In the genomic region with DNA sequence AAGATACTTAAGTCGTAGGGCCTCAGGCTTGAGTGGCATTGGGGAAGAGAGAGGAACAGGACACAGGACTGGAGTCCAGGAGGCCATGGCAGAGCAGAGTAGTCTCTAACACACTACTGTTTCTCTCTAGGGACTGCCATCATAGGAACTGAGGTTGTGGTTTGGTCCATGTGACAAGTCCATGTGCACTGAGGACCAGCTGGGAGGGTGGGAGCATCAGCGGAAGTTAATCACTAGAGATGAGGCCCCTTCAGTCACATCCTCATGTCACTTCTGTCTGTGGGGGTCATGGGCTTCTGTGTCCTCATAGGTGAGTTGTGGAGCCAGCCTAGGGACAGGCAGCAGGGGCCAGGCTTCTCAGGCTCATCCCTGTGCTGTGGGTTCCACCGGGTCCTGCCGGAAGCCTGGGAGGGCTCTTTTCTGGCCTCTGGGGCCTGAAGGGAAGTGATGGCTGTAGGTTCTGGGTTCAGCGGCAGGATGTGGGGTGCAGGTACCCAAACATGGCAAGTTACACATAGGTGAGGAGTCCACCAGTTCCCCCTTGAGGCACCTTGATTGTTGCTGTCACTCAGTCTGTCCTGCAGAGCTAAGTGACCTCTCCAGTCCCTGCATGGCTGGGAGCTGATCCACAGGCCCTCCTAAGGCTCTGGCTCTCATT, we compare ENCODE assay signal across 9 mouse cellular contexts. TPM values are rescaled to one million over a fixed set of nuclear protein-coding genes. Genes with fewer than 3 reads are reported as not detected.
DNase-seq lines count a peak whose midpoint lies in the region; ATAC-seq and TF ChIP-seq lines count a peak whose summit lies in the region.
"Had no signal": no experiment of that assay in that cellular context is flagged by ENCODE, and none has a peak within 500 bp of the region (broad histone marks: within the 10 kb centered on the region; RNA-seq: fewer than 3 reads in every experiment).

No protein-coding gene starts in this region.

- no peak for DNase-seq in heart, embryonic 10.5 days (ENCODE audit: low spot score)
- no peak for DNase-seq in heart, adult 18-20 months
- DNase-seq in thymus, adult 2 months: no peak
- DNase-seq in thymus, postnatal 25 days: no peak
- DNase-seq in gastrocnemius, postnatal 4 days (ENCODE audit: low spot score in 2 of 2): no peak
- no peak for DNase-seq in testis, postnatal 14 days (ENCODE audit: low spot score)

- peaks cover 57% of the 10 kb centered on the region for H3K4me1 ChIP-seq in heart, embryonic 10.5 days
- peaks cover 40% of the 10 kb centered on the region for H3K4me1 ChIP-seq in thymus, adult 2 months (replicated peaks; ENCODE audit: control insufficient read depth, insufficient read depth, low read length)
- H3K4me1 ChIP-seq in intestine, postnatal 0 days (replicated peaks; ENCODE audit: control insufficient read depth, insufficient read depth, low read length): 0 out of 2 replicates have a peak, but pooled peaks cover 6% of the 10 kb centered on the region
- peaks cover 30% of the 10 kb centered on the region for H3K4me1 ChIP-seq in stomach, embryonic 16.5 days (ENCODE audit: control insufficient read depth, insufficient read depth, low read length)

- no peaks in the 10 kb centered on the region for H3K27me3 ChIP-seq in heart, embryonic 10.5 days (ENCODE audit: insufficient read depth, poor library complexity, severe bottlenecking)
- H3K27me3 ChIP-seq in thymus, adult 2 months (ENCODE audit: control insufficient read depth, insufficient read depth, low read length): no peaks in the 10 kb centered on the region
- no peaks in the 10 kb centered on the region for H3K27me3 ChIP-seq in intestine, postnatal 0 days (replicated peaks; ENCODE audit: control insufficient read depth, insufficient read depth, low read length)
- no peaks in the 10 kb centered on the region for H3K27me3 ChIP-seq in stomach, embryonic 16.5 days (ENCODE audit: control insufficient read depth, insufficient read depth, low read length)
- H3K27me3 ChIP-seq: midbrain, embryonic 12.5 days had no signal

- no peak overlapping the region for H3K4me3 ChIP-seq in heart, embryonic 10.5 days
- H3K4me3 ChIP-seq in thymus, adult 2 months (ENCODE audit: control insufficient read depth, insufficient read depth, low read length): no peak overlapping the region
- H3K4me3 ChIP-seq in intestine, postnatal 0 days (ENCODE audit: low read depth, low read length): no peak overlapping the region
- H3K4me3 ChIP-seq in stomach, embryonic 16.5 days (replicated peaks; ENCODE audit: low read length): no peak overlapping the region
- H3K4me3 ChIP-seq: midbrain, embryonic 12.5 days had no signal

- H3K27ac ChIP-seq in heart, embryonic 10.5 days: peak overlapping the region; percentile 59
- peak overlapping the region; percentile 27; the same call in 1 of the 2 replicates for H3K27ac ChIP-seq in thymus, adult 2 months (ENCODE audit: control insufficient read depth, insufficient read depth, low read length)
- H3K27ac ChIP-seq in intestine, postnatal 0 days (ENCODE audit: low read depth, low read length): peak overlapping the region; percentile 87
- H3K27ac ChIP-seq in stomach, embryonic 16.5 days (ENCODE audit: low read length): peak overlapping the region; percentile 38; the same call in 1 of the 2 replicates
- H3K27ac ChIP-seq: midbrain, embryonic 12.5 days had no signal

- peak overlapping the region; percentile 40 for H3K4me2 ChIP-seq in intestine, postnatal 0 days (replicated peaks; ENCODE audit: low read depth)
- H3K4me2 ChIP-seq in stomach, embryonic 16.5 days (ENCODE audit: low read depth, low read length): no peak overlapping the region
- H3K4me2 ChIP-seq: midbrain, embryonic 12.5 days had no signal

- no peak for TF ChIP-seq POLR2A in thymus, adult 2 months (IDR thresholded peaks at IDR 0.05; ENCODE audit: control insufficient read depth, extremely low read depth, insufficient read depth, low read length, poor library complexity)

- peaks cover 77% of the 10 kb centered on the region for H3K36me3 ChIP-seq in heart, embryonic 10.5 days
- H3K36me3 ChIP-seq in thymus, adult 2 months (ENCODE audit: control insufficient read depth, insufficient read depth, low read length): peaks cover 15% of the 10 kb centered on the region
- H3K36me3 ChIP-seq in intestine, postnatal 0 days (ENCODE audit: control insufficient read depth, insufficient read depth): peaks cover 27% of the 10 kb centered on the region
- H3K36me3 ChIP-seq in stomach, embryonic 16.5 days (ENCODE audit: control insufficient read depth, insufficient read depth, low read length): peaks cover 5% of the 10 kb centered on the region; the same call in 1 of the 2 replicates

- no peak for ATAC-seq in intestine, postnatal 0 days
- no peak for ATAC-seq in stomach, embryonic 16.5 days (ENCODE audit: insufficient read depth, low FRiP score)

- no peaks in the 10 kb centered on the region for H3K9me3 ChIP-seq in heart, embryonic 10.5 days
- no peaks in the 10 kb centered on the region for H3K9me3 ChIP-seq in intestine, postnatal 0 days (ENCODE audit: control insufficient read depth)
- no peaks in the 10 kb centered on the region for H3K9me3 ChIP-seq in stomach, embryonic 16.5 days (replicated peaks; ENCODE audit: control insufficient read depth, low read length)
- H3K9me3 ChIP-seq: midbrain, embryonic 12.5 days had no signal

- H3K9ac ChIP-seq in intestine, postnatal 0 days (ENCODE audit: low read depth, low read length): peak overlapping the region; percentile 18; the same call in 1 of the 2 replicates
- H3K9ac ChIP-seq in stomach, embryonic 16.5 days (ENCODE audit: low read length): 0 out of 2 replicates have a peak overlapping the region, but pooled peaks have one; percentile 33
- H3K9ac ChIP-seq: midbrain, embryonic 12.5 days had no signal

- no peak for TF ChIP-seq CTCF in thymus, adult 2 months (IDR thresholded peaks at IDR 0.05; ENCODE audit: borderline replicate concordance, control insufficient read depth, extremely low read depth, insufficient read depth, low read length, poor library complexity)
- no peak for TF ChIP-seq CTCF in intestine, postnatal 0 days (IDR thresholded peaks at IDR 0.05; ENCODE audit: low read depth)

- WGBS in heart, embryonic 10.5 days: 86% methylated on average over 5 of the region's 5 CpGs
- WGBS in thymus, adult 2 months: 21% methylated on average over 5 of the region's 5 CpGs
- 68% methylated on average over 5 of the region's 5 CpGs for WGBS in intestine, postnatal 0 days
- 62% methylated on average over 5 of the region's 5 CpGs for WGBS in stomach, embryonic 16.5 days

RNA-seq across cellular contexts. Expression of a gene that starts 10.0 kb away (rescaled TPM):
- 40.2 and 58.0 TPM in 2 replicates for polyA plus RNA-seq in heart, embryonic 10.5 days (2016; fragmentation: Nextera tagmentation; extraction: Ambion mirVana)
- 10 to 100 TPM; 46.9 to 58.8 TPM for total RNA-seq in heart, adult 18-20 months (2021)
- polyA plus RNA-seq in thymus, adult 2 months (2012; rRNA removed): 134 and 166 TPM in 2 replicates
- 26.6 and 29.0 TPM in 2 replicates for polyA plus RNA-seq in intestine, postnatal 0 days (2015; fragmentation: Nextera tagmentation; extraction: Ambion mirVana)
- 35.8 and 43.9 TPM in 2 replicates for polyA plus RNA-seq in stomach, embryonic 16.5 days (2015; fragmentation: Nextera tagmentation; extraction: Ambion mirVana)
- 100 to 1,000 TPM in 1 of 2 experiments, 10 to 100 TPM in 1; 98.9 to 112 TPM for total RNA-seq in gastrocnemius, postnatal 4 days (2021)

RNA-seq across cellular contexts. Expression of a gene that starts 10.5 kb away (rescaled TPM):
- 61.2 and 72.0 TPM in 2 replicates for polyA plus RNA-seq in heart, embryonic 10.5 days (2016; fragmentation: Nextera tagmentation; extraction: Ambion mirVana)
- total RNA-seq in heart, adult 18-20 months (2021): 10 to 100 TPM in 1 of 2 experiments, 1 to 10 TPM in 1; 8.9 to 14.8 TPM
- 6.0 and 6.4 TPM in 2 replicates for polyA plus RNA-seq in thymus, adult 2 months (2012; rRNA removed)
- 30.1 and 37.2 TPM in 2 replicates for polyA plus RNA-seq in intestine, postnatal 0 days (2015; fragmentation: Nextera tagmentation; extraction: Ambion mirVana)
- 92.0 and 115 TPM in 2 replicates for polyA plus RNA-seq in stomach, embryonic 16.5 days (2015; fragmentation: Nextera tagmentation; extraction: Ambion mirVana)
- total RNA-seq in gastrocnemius, postnatal 4 days (2021): 100 to 1,000 TPM; 446 to 545 TPM

RNA-seq across cellular contexts. Expression of a gene that starts 20.9 kb away (rescaled TPM):
- 774 and 882 TPM in 2 replicates for polyA plus RNA-seq in heart, embryonic 10.5 days (2016; fragmentation: Nextera tagmentation; extraction: Ambion mirVana)
- total RNA-seq in heart, adult 18-20 months (2021): 100 to 1,000 TPM; 745 to 872 TPM
- polyA plus RNA-seq in thymus, adult 2 months (2012; rRNA removed): 2,172 and 2,371 TPM in 2 replicates
- 708 and 727 TPM in 2 replicates for polyA plus RNA-seq in intestine, postnatal 0 days (2015; fragmentation: Nextera tagmentation; extraction: Ambion mirVana)
- polyA plus RNA-seq in stomach, embryonic 16.5 days (2015; fragmentation: Nextera tagmentation; extraction: Ambion mirVana): 807 and 821 TPM in 2 replicates
- 1,000 to 10,000 TPM; 1,165 to 1,300 TPM for total RNA-seq in gastrocnemius, postnatal 4 days (2021)

RNA-seq across cellular contexts. Expression of a gene that starts 22.4 kb away (rescaled TPM):
- polyA plus RNA-seq in heart, embryonic 10.5 days (2016; fragmentation: Nextera tagmentation; extraction: Ambion mirVana): 432 and 538 TPM in 2 replicates
- 1,000 to 10,000 TPM; 1,019 to 1,055 TPM for total RNA-seq in heart, adult 18-20 months (2021)
- 531 and 647 TPM in 2 replicates for polyA plus RNA-seq in thymus, adult 2 months (2012; rRNA removed)
- 584 and 605 TPM in 2 replicates for polyA plus RNA-seq in intestine, postnatal 0 days (2015; fragmentation: Nextera tagmentation; extraction: Ambion mirVana)
- polyA plus RNA-seq in stomach, embryonic 16.5 days (2015; fragmentation: Nextera tagmentation; extraction: Ambion mirVana): 340 and 344 TPM in 2 replicates
- 100 to 1,000 TPM; 327 to 331 TPM for total RNA-seq in gastrocnemius, postnatal 4 days (2021)

RNA-seq across cellular contexts. Expression of a gene that starts 24.5 kb away (rescaled TPM):
- 0.74 and 0.78 TPM in 2 replicates for polyA plus RNA-seq in heart, embryonic 10.5 days (2016; fragmentation: Nextera tagmentation; extraction: Ambion mirVana)
- 1 to 10 TPM; 2.6 to 2.8 TPM for total RNA-seq in heart, adult 18-20 months (2021)
- 0.40 and 0.57 TPM in 2 replicates for polyA plus RNA-seq in thymus, adult 2 months (2012; rRNA removed)
- 1.1 and 1.6 TPM in 2 replicates for polyA plus RNA-seq in intestine, postnatal 0 days (2015; fragmentation: Nextera tagmentation; extraction: Ambion mirVana)
- polyA plus RNA-seq in stomach, embryonic 16.5 days (2015; fragmentation: Nextera tagmentation; extraction: Ambion mirVana): 3.3 and 4.3 TPM in 2 replicates
- total RNA-seq in gastrocnemius, postnatal 4 days (2021): 1 to 10 TPM in 1 of 2 experiments, under 1 TPM in 1; 0.73 to 2.1 TPM

Comparison
In these comparisons a context has a peak if more than half of its experiments do, and no peak if none do; other contexts are left out.
1. H3K27ac ChIP-seq: peak in every context shown above with its lines; median percentile 87 in intestine, postnatal 0 days; 59 in heart, embryonic 10.5 days; 38 in stomach, embryonic 16.5 days; 27 in thymus, adult 2 months.